Mouse (Mus musculus) ES-Bruce4 (cell line): ENCODE data around the gene Tomm40l.

ENCODE experiments used
- CTCF ChIP-seq: IDR thresholded peaks from one replicate; pipeline ENCODE4 v1.8.1; 2011; ENCODE audit warnings: low read depth, low read length
- POLR2A ChIP-seq: IDR thresholded peaks from one replicate; pipeline ENCODE4 v1.8.1; 2011; ENCODE audit warnings: low read length; ENCODE audit not compliant: insufficient read depth

DNA sequence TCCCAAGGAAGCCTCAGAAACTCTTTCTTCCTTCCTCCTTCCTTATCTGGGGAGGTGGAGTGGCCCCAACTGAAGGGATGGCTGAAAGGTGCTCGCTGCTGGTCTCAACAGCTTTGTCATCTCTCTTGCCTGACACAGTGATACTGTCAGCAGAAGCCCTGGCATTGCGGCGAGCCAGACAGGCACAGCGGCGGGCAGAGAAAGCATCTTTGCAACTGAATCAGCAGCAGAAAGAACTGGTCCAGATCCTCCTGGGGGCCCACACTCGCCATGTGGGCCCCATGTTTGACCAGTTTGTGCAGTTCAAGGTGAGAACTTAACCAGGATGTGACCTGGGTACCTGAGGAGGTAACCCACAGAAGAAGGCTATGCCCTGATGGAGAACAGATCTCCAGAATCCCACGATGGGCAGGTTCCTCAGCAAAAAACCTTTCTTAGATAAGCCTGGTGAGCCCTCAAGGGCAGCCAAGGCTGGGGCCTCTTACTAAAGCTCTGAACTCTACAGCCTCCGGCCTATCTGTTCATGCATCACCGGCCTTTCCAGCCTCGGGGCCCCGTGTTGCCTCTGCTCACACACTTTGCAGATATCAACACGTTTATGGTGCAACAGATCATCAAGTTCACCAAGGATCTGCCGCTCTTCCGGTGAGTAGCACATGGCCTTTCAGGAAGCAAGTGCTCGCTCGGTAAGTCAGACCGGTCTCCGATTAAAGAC is 5.9 kb downstream of the Tomm40l start:
- TF ChIP-seq CTCF (no peak), POLR2A (no peak)
